Mouse (Mus musculus) cerebellum, adult 18-20 months (tissue): ENCODE data around the gene Mblac2.
A peak's percentile ranks its signal among the peaks of the same experiment; 100 is the strongest.
"Not testable (repeated sequence)": the region's sequence is repeated elsewhere in the genome, so short reads cannot be mapped to it uniquely, and the experiment has no call there.

Experiments
- DNase-seq, 2 experiments: peaks; one replicate each; pipeline ENCODE4 v3.0.0; 2021

Gene Mblac2

GRCm38 (mm10) chr13:81710775-81711545, at the start of gene Mblac2, which contains the start of gene Polr3g:
Gene Mblac2 (plus strand): TSS chr13:81711341.
Gene Polr3g (minus strand): TSS chr13:81711013.
- DNase-seq, result peak; percentile 94 to 98

- peak; percentile 47 to 49 for DNase-seq
These were observed 47.4 kb upstream of the Mblac2 start for GRCm38 (mm10) chr13:81663566-81664330.

- DNase-seq, result peak; percentile 58 to 71
These were observed 46.8 kb upstream of the Mblac2 start for GRCm38 (mm10) chr13:81664331-81664698.

DNA sequence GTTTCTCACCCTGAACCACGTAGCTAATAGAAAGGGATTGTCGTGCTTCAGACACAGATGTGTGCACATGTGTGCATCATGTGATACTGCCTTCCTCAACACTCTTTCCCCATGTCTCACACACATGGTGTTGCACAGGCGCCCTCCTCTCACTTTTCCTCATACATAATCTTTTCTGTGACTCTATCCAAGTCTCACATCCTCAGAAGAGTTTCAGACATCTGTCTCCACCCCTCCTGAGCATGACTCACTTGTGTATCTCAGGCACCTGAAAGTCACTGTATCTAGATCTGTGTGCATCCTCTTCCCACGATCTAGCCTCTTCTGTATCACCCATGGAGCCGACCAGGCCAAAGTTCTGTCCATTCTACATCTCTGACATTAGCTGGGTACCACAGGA, 43.4 kb upstream of the Mblac2 start:
- no peak for DNase-seq

DNA sequence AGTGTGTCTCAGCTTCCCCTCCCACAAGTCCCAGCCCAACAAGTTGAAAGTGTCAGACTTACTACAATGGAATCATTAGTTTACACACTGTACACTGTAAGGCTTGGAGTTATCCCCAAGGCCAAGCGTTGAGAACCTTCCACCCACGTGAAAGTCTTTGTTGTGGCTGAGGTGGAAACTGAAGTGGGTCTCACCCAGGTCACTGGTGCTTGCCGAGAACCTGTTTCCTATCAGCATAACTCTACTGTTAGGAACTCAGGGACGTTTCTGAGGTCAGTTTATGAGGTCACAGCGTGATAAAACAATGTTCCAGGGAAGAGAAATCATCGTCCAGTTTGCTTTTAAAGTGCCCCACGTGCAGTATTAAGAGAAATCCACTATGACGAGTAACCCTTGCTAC, 35.8 kb upstream of the Mblac2 start:
- DNase-seq, result no peak

DNA sequence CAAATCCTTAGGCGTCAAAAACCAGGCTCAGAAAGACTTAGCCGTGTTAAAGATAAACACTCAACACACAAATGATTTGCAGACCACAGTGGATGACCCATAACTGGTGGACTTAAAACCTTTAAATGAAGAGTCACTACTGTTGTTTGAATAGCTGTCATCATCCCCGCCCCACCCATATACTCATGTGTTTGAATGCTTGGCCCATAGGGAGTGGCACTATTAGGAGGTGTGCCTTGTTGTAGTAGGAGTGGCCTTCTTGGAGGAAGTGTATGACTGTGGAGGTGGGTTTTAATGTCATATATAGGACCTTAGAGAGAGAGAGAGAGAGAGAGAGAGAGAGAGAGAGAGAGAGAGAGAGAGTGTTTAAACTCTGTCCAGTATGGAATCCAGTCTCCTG, 28.0 kb upstream of the Mblac2 start:
- DNase-seq, result no peak

- DNase-seq, result no peak
These were observed 26.9 kb upstream of the Mblac2 start for GRCm38 (mm10) chr13:81684258-81684657.

GRCm38 (mm10) chr13:81684884-81685283, 26.3 kb upstream of the Mblac2 start:
- no peak for DNase-seq

GRCm38 (mm10) chr13:81689587-81689986, 21.6 kb upstream of the Mblac2 start:
- DNase-seq, result no peak

GRCm38 (mm10) chr13:81690477-81690876, 20.7 kb upstream of the Mblac2 start:
- DNase-seq, result no peak

- DNase-seq, result no peak
These were observed 19.5 kb upstream of the Mblac2 start for GRCm38 (mm10) chr13:81691606-81692005.

GRCm38 (mm10) chr13:81694446-81694845, 16.7 kb upstream of the Mblac2 start:
- DNase-seq, result no peak

GRCm38 (mm10) chr13:81703148-81703547, 8.0 kb upstream of the Mblac2 start:
- DNase-seq, result no peak

GRCm38 (mm10) chr13:81703621-81704020, 7.5 kb upstream of the Mblac2 start:
- no peak for DNase-seq

DNA sequence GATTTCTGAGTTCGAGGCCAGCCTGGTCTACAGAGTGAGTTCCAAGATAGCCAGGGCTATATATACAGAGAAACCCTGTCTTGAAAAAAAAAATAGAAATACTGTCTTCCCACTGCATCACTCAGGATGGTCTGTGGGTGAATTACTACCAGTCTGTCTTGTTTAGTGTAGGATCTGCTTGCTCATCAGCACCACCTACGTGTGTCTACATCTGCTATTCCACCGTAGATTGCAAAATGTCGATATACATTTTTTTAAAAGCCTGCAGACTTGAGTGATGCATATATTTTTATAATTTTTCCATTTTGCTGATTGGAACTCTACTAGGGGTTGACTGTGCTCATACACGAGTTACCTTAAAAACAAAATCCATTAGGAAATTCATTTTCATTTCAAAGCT, 4.8 kb upstream of the Mblac2 start:
- no peak for DNase-seq

DNA sequence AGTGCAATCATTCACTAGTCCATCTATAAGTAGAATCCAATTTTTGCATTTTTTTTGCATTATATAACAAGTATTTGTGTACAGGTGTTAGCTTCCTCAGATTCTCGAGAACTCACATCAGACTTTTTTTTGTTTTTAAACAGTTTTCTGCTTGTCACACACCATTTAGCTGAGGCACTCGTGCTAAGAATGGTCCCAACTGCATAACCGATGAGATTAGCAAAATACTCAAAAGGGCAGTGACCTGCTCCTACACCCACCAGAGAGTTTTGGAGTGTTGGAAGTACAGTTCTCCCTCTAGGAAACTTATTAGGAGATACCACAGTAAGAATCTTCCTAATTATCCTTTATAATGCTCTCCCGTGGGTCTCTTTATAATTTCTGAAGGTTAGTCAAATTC, 1.3 kb upstream of the Mblac2 start:
- no peak for DNase-seq

GRCm38 (mm10) chr13:81710266-81710665, 875 bp upstream of the Mblac2 start:
- DNase-seq, result no peak

GRCm38 (mm10) chr13:81711546-81712371, 618 bp downstream of the Mblac2 start:
- peak in 1 of 2 experiments; percentile 49 for DNase-seq

DNA sequence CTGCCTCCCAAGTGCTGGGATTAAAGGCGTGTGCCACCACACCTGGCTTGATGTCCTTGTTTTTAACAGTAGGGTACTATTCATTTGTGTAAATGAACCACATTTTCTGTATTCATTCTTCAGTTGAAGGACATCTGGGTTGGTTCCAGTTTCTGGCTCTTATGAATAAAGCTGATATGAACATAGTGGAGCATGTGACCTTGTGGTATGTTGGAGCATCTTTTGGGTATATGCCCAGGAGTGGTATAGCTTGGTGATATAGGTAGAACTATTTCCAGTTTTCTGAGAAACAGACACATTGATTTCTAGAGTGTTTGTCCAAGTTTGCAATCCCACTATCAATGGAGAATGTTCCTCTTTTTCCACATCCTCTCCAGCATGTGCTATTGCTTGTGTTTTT, 2.8 kb downstream of the Mblac2 start:
- DNase-seq, result no peak

DNA sequence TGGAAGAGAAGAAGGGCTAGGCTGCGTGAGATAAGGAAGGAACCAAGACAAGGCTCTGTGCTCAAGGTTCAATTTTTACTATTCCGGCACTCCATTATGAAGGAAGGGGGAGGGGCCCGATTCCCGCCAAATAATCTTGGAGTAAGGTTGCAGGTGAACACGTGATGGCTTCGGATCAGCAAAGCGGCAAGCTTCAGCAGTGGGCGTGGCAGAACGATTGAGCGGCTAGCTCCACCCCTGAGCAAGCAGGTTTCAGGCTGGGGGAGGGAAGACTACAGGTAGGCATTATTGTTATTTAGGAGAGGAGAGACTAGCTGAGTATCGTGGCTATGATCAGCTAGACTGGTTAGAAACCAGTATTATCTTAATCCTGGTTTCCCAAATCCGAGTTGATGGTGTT, 17.0 kb downstream of the Mblac2 start:
- not testable (repeated sequence) for DNase-seq

GRCm38 (mm10) chr13:81729102-81729501, 18.0 kb downstream of the Mblac2 start:
- no peak for DNase-seq

DNA sequence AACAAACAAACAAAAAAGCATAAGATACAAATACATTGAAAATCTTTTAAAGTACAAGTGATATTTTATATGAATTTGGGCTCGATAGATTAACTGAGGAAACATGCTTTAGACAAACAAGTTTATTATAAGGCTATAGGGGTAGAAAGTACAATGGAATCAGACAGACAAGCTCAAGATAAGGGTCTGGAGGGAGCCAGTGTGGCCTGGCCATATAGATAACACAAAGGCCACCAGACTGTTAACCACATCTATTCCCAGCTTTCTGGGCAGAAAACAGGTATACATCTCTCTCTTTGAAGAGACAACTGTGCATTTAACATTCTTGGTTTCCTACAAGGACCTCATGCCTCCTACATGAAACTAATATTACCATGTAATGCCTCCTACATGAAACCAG, 19.2 kb downstream of the Mblac2 start:
- DNase-seq, result no peak

DNA sequence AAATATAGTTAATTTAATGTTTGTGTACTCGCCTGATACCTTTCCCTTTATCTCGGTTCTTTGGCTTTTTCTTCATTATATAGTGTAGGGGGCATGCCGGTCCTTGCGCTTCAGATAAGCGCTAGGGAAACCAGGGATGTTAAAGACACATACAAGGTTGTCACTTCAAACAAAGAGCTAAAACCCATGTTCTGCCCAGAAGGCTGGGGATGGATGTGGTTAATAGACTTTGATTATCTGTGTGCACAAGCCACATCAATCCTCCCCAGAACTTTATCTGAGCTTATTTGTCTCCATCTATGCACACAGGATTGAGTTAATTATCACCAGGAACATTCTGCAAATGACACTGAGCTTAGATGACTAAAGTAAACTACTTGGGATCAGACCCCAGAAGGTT, 25.5 kb downstream of the Mblac2 start:
- no peak for DNase-seq
